Mouse (Mus musculus) intestine, postnatal 0 days (tissue): ENCODE data around the gene Wwc2. TPM values are rescaled to one million over a fixed set of nuclear protein-coding genes. Genes with fewer than 3 reads are reported as not detected.

Experiments
- ATAC-seq: fragments of 200-750 bp; cut with Nextera tagmentation; 2 replicates; pipeline ENCODE4 v1.8.0; 2017; ENCODE audit warnings: mild to moderate bottlenecking, moderate TSS enrichment, moderate library complexity
- H3K27ac ChIP-seq: fragments of 300-500 bp; sonication (generic); 2 replicates; pipeline ENCODE4 v1.5.1; 2014; ENCODE audit warnings: mild to moderate bottlenecking, low read depth, low read length, moderate library complexity
- H3K27me3 ChIP-seq: fragments of 300-500 bp; sonication (generic); replicated peaks from 2 replicates; pipeline ENCODE4 v1.6.1; 2014; ENCODE audit warnings: low read length, mixed read lengths; ENCODE audit not compliant: control insufficient read depth, insufficient read depth
- H3K36me3 ChIP-seq: fragments of 300-500 bp; sonication (generic); 2 replicates; pipeline ENCODE4 v1.6.1; 2014; ENCODE audit warnings: mild to moderate bottlenecking, moderate library complexity; ENCODE audit not compliant: control insufficient read depth, insufficient read depth
- H3K4me1 ChIP-seq: fragments of 300-500 bp; sonication (generic); replicated peaks from 2 replicates; pipeline ENCODE4 v1.6.1; 2014; ENCODE audit warnings: antibody characterized with exemption, low read length, mixed read lengths; ENCODE audit not compliant: control insufficient read depth, insufficient read depth
- H3K4me2 ChIP-seq: fragments of 300-500 bp; sonication (generic); replicated peaks from 2 replicates; pipeline ENCODE4 v1.6.1; 2014; ENCODE audit warnings: low read depth, mild to moderate bottlenecking, moderate library complexity
- H3K4me3 ChIP-seq: fragments of 300-500 bp; sonication (generic); 2 replicates; pipeline ENCODE4 v1.5.1; 2014; ENCODE audit warnings: low read depth, low read length
- H3K9ac ChIP-seq: fragments of 300-500 bp; sonication (generic); 2 replicates; pipeline ENCODE4 v1.6.1; 2014; ENCODE audit warnings: mild to moderate bottlenecking, low read depth, low read length
- H3K9me3 ChIP-seq: fragments of 300-500 bp; sonication (generic); 2 replicates; pipeline ENCODE4 v1.6.1; 2016; ENCODE audit warnings: mixed run types; ENCODE audit not compliant: control insufficient read depth
- CTCF ChIP-seq: sonication (generic); IDR thresholded peaks from 2 replicates; pipeline ENCODE4 v1.5.1; 2016; ENCODE audit warnings: low read depth, mild to moderate bottlenecking, control low read depth, antibody characterized with exemption, moderate library complexity
- WGBS: fragments of 180-500 bp; shearing (Covaris S2); extraction: QIAGEN DNeasy Blood & Tissue Kit; methylation state at CpG from one replicate; pipeline ENCODE4 v1.1.7; 2014; 5-methylcytosine and 5-hydroxymethylcytosine counted together
- polyA plus RNA-seq: library from polyadenylated mRNA; unstranded; fragments of >200 nt; fragmentation: Nextera tagmentation; extraction: Ambion mirVana; gene quantifications from 2 replicates; pipeline ENCODE4 v1.2.1, GENCODE M21; 2015

The Wwc2 gene
- polyA plus RNA-seq, 1 experiment from 2014 or later: 6.7 TPM

DNA sequence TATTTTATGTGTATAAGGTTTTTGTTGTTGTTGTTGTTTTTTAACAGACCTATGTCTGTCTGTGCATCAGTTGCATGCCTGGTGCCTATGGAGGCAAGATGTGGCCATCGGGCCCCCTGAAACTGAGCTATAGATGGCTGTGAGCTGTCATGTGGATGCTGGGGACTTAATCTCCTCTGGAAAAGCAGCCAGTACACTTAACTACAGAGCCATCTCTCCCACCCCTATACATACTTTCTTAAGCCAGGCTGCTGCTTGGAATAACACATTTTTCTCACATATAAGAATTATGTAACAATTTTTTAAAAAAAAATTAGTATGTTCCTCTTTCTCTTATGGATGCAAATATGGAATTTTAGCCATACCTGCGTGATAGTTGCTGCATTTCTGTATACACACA, 207.2 kb downstream of the Wwc2 start:
- TF ChIP-seq CTCF: no peak
- H3K9me3 ChIP-seq: no peaks in the 10 kb centered on the region
- no peaks in the 10 kb centered on the region for H3K4me1 ChIP-seq
- no peak overlapping the region for H3K27ac ChIP-seq
- no peak for ATAC-seq
- no peak overlapping the region for H3K9ac ChIP-seq
- no peak overlapping the region for H3K4me2 ChIP-seq
- H3K4me3 ChIP-seq: no peak overlapping the region
- no peaks in the 10 kb centered on the region for H3K36me3 ChIP-seq
- WGBS: 97% methylated on average over 2 of the region's 2 CpGs
- no peaks in the 10 kb centered on the region for H3K27me3 ChIP-seq

DNA sequence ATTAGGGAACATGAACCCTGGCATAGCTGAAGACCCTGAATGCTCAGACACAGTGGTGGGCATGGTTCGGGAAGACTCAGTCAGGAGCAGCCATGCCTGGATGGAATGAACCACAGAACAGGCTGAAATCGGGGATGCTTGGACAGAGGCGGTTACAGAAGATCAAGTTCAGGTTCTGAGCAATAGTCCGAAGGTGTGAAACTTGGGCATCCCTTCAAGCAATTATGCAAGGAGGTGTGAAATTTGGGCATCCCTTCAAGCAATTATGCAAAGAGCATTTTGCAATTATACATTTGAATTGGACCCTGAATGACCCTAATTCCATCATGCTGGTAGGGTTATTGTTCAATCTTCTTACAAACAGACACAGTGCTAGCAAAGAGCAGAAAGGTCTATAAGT, 208.8 kb downstream of the Wwc2 start:
- H3K36me3 ChIP-seq: no peaks in the 10 kb centered on the region
- no peak overlapping the region for H3K4me2 ChIP-seq
- no peak overlapping the region for H3K9ac ChIP-seq
- no peak overlapping the region for H3K27ac ChIP-seq
- WGBS: 84% methylated on average over 4 of the region's 4 CpGs
- H3K4me3 ChIP-seq: no peak overlapping the region
- no peaks in the 10 kb centered on the region for H3K27me3 ChIP-seq
- no peak for ATAC-seq
- TF ChIP-seq CTCF: no peak
- H3K4me1 ChIP-seq: no peaks in the 10 kb centered on the region
- no peaks in the 10 kb centered on the region for H3K9me3 ChIP-seq

DNA sequence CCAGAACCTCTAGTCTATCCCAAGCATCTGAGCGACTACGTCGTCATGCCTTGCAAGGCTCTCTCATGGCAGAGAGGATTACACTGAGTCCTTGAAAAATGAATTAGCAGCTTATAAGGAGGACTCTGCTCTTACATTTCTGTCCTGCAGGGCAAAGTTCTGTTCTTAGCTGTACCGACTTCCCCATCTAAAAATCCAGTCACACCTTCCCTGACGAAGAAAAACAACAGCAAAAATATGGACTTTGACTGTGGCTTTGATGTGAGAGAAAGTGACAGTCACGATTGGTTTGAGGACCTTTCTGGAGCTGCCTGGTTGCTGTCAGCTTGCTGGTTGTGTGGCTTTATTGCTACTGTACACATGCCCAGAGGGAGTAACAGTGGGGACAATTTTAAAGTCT, 211.1 kb downstream of the Wwc2 start:
- Histone ChIP-seq H3K4me2 (no peak overlapping the region), H3K9ac (no peak overlapping the region), H3K9me3 (no peaks in the 10 kb centered on the region), H3K4me1 (no peaks in the 10 kb centered on the region), H3K27me3 (no peaks in the 10 kb centered on the region), H3K27ac (no peak overlapping the region), H3K4me3 (no peak overlapping the region), H3K36me3 (no peaks in the 10 kb centered on the region)
- TF ChIP-seq CTCF: no peak
- 55% methylated on average over 6 of the region's 6 CpGs for WGBS
- no peak; the same call in 1 of the 2 replicates for ATAC-seq

DNA sequence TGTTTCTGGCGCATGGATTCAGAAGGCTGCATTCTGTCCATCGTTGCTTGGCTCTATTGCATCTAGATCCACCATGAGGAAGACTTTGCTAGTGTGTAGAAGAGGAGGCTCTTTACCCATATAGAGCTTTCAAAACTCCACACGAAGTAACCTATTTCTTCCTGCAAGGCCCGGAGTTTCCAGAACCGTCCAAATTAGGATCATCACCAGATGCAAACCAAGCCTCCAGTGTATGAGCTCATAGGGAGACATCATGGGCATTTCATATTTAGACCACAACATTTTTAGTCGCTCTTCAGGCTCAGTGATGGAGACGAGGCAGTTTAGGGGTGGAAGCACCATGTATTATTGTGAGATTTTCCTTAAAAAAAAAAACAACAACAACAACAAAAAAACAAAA, 213.3 kb downstream of the Wwc2 start:
- H3K27ac ChIP-seq: no peak overlapping the region
- WGBS: 86% methylated on average over 7 of the region's 7 CpGs
- no peak for TF ChIP-seq CTCF
- no peak overlapping the region for H3K9ac ChIP-seq
- no peaks in the 10 kb centered on the region for H3K4me1 ChIP-seq
- no peaks in the 10 kb centered on the region for H3K36me3 ChIP-seq
- ATAC-seq: no peak
- H3K27me3 ChIP-seq: no peaks in the 10 kb centered on the region
- H3K4me2 ChIP-seq: no peak overlapping the region
- no peak overlapping the region for H3K4me3 ChIP-seq
- H3K9me3 ChIP-seq: no peaks in the 10 kb centered on the region

Other genes starting within 250 kb of the Wwc2 start
- not detected in 2 replicates for gene Cldn24, start 168.8 kb downstream of the Wwc2 start, polyA plus RNA-seq
- gene Cldn22, start 166.4 kb downstream of the Wwc2 start, polyA plus RNA-seq: not detected in 2 replicates
- 4.1 TPM in 2 replicates for gene Dctd, start 108.2 kb upstream of the Wwc2 start, polyA plus RNA-seq